Mouse (Mus musculus) lung, postnatal 0 days (tissue): ENCODE measurements around the gene Fzd10.

Experiments
- CTCF ChIP-seq: IDR thresholded peaks from 2 replicates; pipeline ENCODE4 v1.5.1; 2016; ENCODE audit warnings: antibody characterized with exemption, mild to moderate bottlenecking
- EP300 ChIP-seq: IDR thresholded peaks from 2 replicates; pipeline ENCODE4 v1.6.1; 2016; ENCODE audit warnings: antibody characterized with exemption, mild to moderate bottlenecking, control low read depth

DNA sequence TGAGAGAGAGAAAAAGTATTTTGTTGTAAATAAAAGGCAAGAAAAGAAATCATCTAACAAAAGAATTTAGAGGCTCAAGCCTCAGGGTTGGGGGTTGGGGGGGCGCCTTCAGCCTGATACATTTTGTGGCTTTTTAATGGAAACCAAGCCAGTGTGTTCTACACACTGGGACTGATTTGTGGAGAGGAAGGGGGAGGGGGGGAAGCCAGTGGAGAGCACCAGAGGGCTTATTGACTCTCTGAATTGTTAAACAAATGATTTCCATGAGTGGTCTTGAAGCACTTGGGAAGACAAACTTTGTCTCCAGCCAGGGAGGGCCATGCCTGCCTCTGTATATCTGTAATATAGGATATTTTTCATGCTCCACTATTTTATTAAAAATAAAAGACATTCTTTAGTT, 3.0 kb downstream of the Fzd10 start:
- TF ChIP-seq CTCF: no peak
- no peak for TF ChIP-seq EP300
